Mouse (Mus musculus) hindbrain, embryonic 13.5 days (tissue): Measurements from ENCODE around the gene Lipc. TPM values are rescaled to one million over a fixed set of nuclear protein-coding genes. Genes with fewer than 3 reads are reported as not detected.
"Not testable (repeated sequence)": the region's sequence is repeated elsewhere in the genome, so short reads cannot be mapped to it uniquely, and the experiment has no call there.

ENCODE experiments used
- ATAC-seq: fragments of 200-750 bp; cut with Nextera tagmentation; 2 replicates; pipeline ENCODE4 v1.8.0; 2017; ENCODE audit warnings: moderate TSS enrichment; ENCODE audit not compliant: low FRiP score
- H3K27ac ChIP-seq: fragments of 300-500 bp; sonication (generic); 2 replicates; pipeline ENCODE4 v1.5.1; 2015; ENCODE audit warnings: inconsistent platforms, mild to moderate bottlenecking, moderate library complexity
- H3K27me3 ChIP-seq: fragments of 300-500 bp; sonication (generic); 2 replicates; pipeline ENCODE4 v1.6.1; 2015; ENCODE audit warnings: mild to moderate bottlenecking, inconsistent platforms
- H3K36me3 ChIP-seq: fragments of 300-500 bp; sonication (generic); 2 replicates; pipeline ENCODE4 v1.6.1; 2015; ENCODE audit warnings: mild to moderate bottlenecking, inconsistent platforms
- H3K4me1 ChIP-seq: fragments of 300-500 bp; sonication (generic); replicated peaks from 2 replicates; pipeline ENCODE4 v1.6.1; 2015; ENCODE audit warnings: inconsistent platforms
- H3K4me2 ChIP-seq: fragments of 300-500 bp; sonication (generic); 2 replicates; pipeline ENCODE4 v1.6.1; 2015; ENCODE audit warnings: inconsistent platforms, mild to moderate bottlenecking, moderate library complexity
- H3K4me3 ChIP-seq: fragments of 300-500 bp; sonication (generic); 2 replicates; pipeline ENCODE4 v1.5.1; 2015; ENCODE audit warnings: mild to moderate bottlenecking, inconsistent platforms
- H3K9ac ChIP-seq: fragments of 300-500 bp; sonication (generic); 2 replicates; pipeline ENCODE4 v1.6.1; 2015; ENCODE audit warnings: mild to moderate bottlenecking, inconsistent platforms
- H3K9me3 ChIP-seq: fragments of 300-500 bp; sonication (generic); 2 replicates; pipeline ENCODE4 v1.6.1; 2016; ENCODE audit warnings: inconsistent platforms
- WGBS: fragments of 180-500 bp; shearing (Covaris S2); methylation state at CpG from one replicate; pipeline ENCODE4 v1.1.7; 2015; 5-methylcytosine and 5-hydroxymethylcytosine counted together
- polyA plus RNA-seq: library from polyadenylated mRNA; unstranded; fragments of >200 nt; fragmentation: Nextera tagmentation; extraction: Ambion mirVana; gene quantifications from 2 replicates; pipeline ENCODE4 v1.2.1, GENCODE M21; 2015

Lipc gene
- polyA plus RNA-seq, 1 experiment from 2014 or later = not detected

GRCm38 (mm10) chr9:70872675-70873074 is 79.4 kb downstream of the Lipc start:
- H3K36me3 ChIP-seq = no peaks in the 10 kb centered on the region
- H3K27ac ChIP-seq = no peak overlapping the region
- no peaks in the 10 kb centered on the region for H3K9me3 ChIP-seq
- no peak overlapping the region for H3K4me2 ChIP-seq
- ATAC-seq = no peak
- H3K9ac ChIP-seq = no peak overlapping the region
- no peak overlapping the region for H3K4me3 ChIP-seq
- WGBS = 87% methylated on average over 8 of the region's 8 CpGs
- H3K4me1 ChIP-seq = no peaks in the 10 kb centered on the region
- no peaks in the 10 kb centered on the region for H3K27me3 ChIP-seq

GRCm38 (mm10) chr9:70870326-70870725 is 81.7 kb downstream of the Lipc start:
- Histone ChIP-seq H3K9ac (no peak overlapping the region), H3K36me3 (no peaks in the 10 kb centered on the region), H3K4me3 (no peak overlapping the region), H3K27ac (no peak overlapping the region), H3K9me3 (no peaks in the 10 kb centered on the region), H3K4me1 (no peaks in the 10 kb centered on the region), H3K4me2 (no peak overlapping the region), H3K27me3 (no peaks in the 10 kb centered on the region)
- ATAC-seq = no peak
- 92% methylated on average over 4 of the region's 4 CpGs for WGBS

- Histone ChIP-seq H3K36me3 (no peaks in the 10 kb centered on the region), H3K9ac (no peak overlapping the region), H3K27me3 (no peaks in the 10 kb centered on the region), H3K4me2 (no peak overlapping the region), H3K9me3 (no peaks in the 10 kb centered on the region), H3K4me1 (no peaks in the 10 kb centered on the region), H3K27ac (no peak overlapping the region), H3K4me3 (no peak overlapping the region)
- WGBS = 76% methylated on average over 5 of the region's 5 CpGs
- no peak for ATAC-seq
These were observed 82.7 kb downstream of the Lipc start for GRCm38 (mm10) chr9:70869169-70869873.

- Histone ChIP-seq H3K4me3 (no peak overlapping the region), H3K4me1 (peaks cover 11% of the 10 kb centered on the region), H3K27ac (no peak overlapping the region), H3K9me3 (no peaks in the 10 kb centered on the region), H3K27me3 (no peaks in the 10 kb centered on the region), H3K4me2 (no peak overlapping the region), H3K36me3 (no peaks in the 10 kb centered on the region), H3K9ac (no peak overlapping the region)
- WGBS = 91% methylated on average over 4 of the region's 4 CpGs
- ATAC-seq = no peak
These were observed 84.6 kb downstream of the Lipc start for GRCm38 (mm10) chr9:70867381-70867780.

- Histone ChIP-seq H3K4me3 (no peak overlapping the region), H3K9ac (no peak overlapping the region), H3K9me3 (no peaks in the 10 kb centered on the region), H3K27ac (peak overlapping the region; percentile 15; the same call in 1 of the 2 replicates), H3K27me3 (no peaks in the 10 kb centered on the region), H3K36me3 (no peaks in the 10 kb centered on the region), H3K4me2 (no peak overlapping the region), H3K4me1 (peaks cover 16% of the 10 kb centered on the region)
- 59% methylated on average over 8 of the region's 8 CpGs for WGBS
- no peak for ATAC-seq
These were observed 88.0 kb downstream of the Lipc start for GRCm38 (mm10) chr9:70864039-70864438.

GRCm38 (mm10) chr9:70863299-70863698 is 88.7 kb downstream of the Lipc start:
- H3K27me3 ChIP-seq = no peaks in the 10 kb centered on the region
- 14% methylated on average over 8 of the region's 8 CpGs for whole genome bisulfite sequencing
- H3K9me3 ChIP-seq = no peaks in the 10 kb centered on the region
- H3K9ac ChIP-seq = no peak overlapping the region
- H3K36me3 ChIP-seq = no peaks in the 10 kb centered on the region
- H3K27ac ChIP-seq = no peak overlapping the region
- no peak overlapping the region for H3K4me2 ChIP-seq
- H3K4me1 ChIP-seq = peaks cover 16% of the 10 kb centered on the region
- no peak overlapping the region for H3K4me3 ChIP-seq
- ATAC-seq = no peak

GRCm38 (mm10) chr9:70859233-70859632 is 92.8 kb downstream of the Lipc start:
- no peak overlapping the region for H3K27ac ChIP-seq
- no peaks in the 10 kb centered on the region for H3K36me3 ChIP-seq
- H3K9me3 ChIP-seq = no peaks in the 10 kb centered on the region
- ATAC-seq = no peak
- H3K4me2 ChIP-seq = no peak overlapping the region
- H3K4me3 ChIP-seq = no peak overlapping the region
- no peak overlapping the region for H3K9ac ChIP-seq
- 53% methylated on average over 5 of the region's 5 CpGs for WGBS
- peaks cover 27% of the 10 kb centered on the region for H3K4me1 ChIP-seq
- H3K27me3 ChIP-seq = no peaks in the 10 kb centered on the region

GRCm38 (mm10) chr9:70855868-70856267 is 96.2 kb downstream of the Lipc start:
- H3K9ac ChIP-seq = no peak overlapping the region
- 76% methylated on average over 6 of the region's 6 CpGs for WGBS
- no peak overlapping the region for H3K4me2 ChIP-seq
- H3K4me3 ChIP-seq = no peak overlapping the region
- no peaks in the 10 kb centered on the region for H3K36me3 ChIP-seq
- ATAC-seq = no peak
- no peaks in the 10 kb centered on the region for H3K27me3 ChIP-seq
- peaks cover 22% of the 10 kb centered on the region for H3K4me1 ChIP-seq
- no peaks in the 10 kb centered on the region for H3K9me3 ChIP-seq
- H3K27ac ChIP-seq = no peak overlapping the region

GRCm38 (mm10) chr9:70854950-70855349 is 97.1 kb downstream of the Lipc start:
- 82% methylated on average over 6 of the region's 6 CpGs for WGBS
- Histone ChIP-seq H3K9me3 (no peaks in the 10 kb centered on the region), H3K4me1 (peaks cover 22% of the 10 kb centered on the region), H3K9ac (no peak overlapping the region), H3K27ac (no peak overlapping the region), H3K27me3 (no peaks in the 10 kb centered on the region), H3K36me3 (no peaks in the 10 kb centered on the region), H3K4me2 (no peak overlapping the region), H3K4me3 (no peak overlapping the region)
- no peak for ATAC-seq

GRCm38 (mm10) chr9:70853081-70853480 is 98.9 kb downstream of the Lipc start:
- not testable (repeated sequence) for H3K9me3 ChIP-seq, H3K27ac ChIP-seq, ATAC-seq, H3K27me3 ChIP-seq, H3K4me3 ChIP-seq, H3K9ac ChIP-seq, H3K4me2 ChIP-seq, H3K36me3 ChIP-seq
- WGBS = 92% methylated on average over 15 of the region's 15 CpGs
- H3K4me1 ChIP-seq = peaks cover 21% of the 10 kb centered on the region

- Histone ChIP-seq H3K4me1 (peaks cover 26% of the 10 kb centered on the region), H3K9me3 (no peaks in the 10 kb centered on the region), H3K36me3 (no peaks in the 10 kb centered on the region), H3K27me3 (no peaks in the 10 kb centered on the region), H3K27ac (peak overlapping the region; percentile 71; the same call in 1 of the 2 replicates), H3K4me3 (no peak overlapping the region), H3K9ac (no peak overlapping the region), H3K4me2 (no peak overlapping the region)
- ATAC-seq = peak; percentile 65
- 65% methylated on average over 3 of the region's 3 CpGs for WGBS
These were observed 100.5 kb downstream of the Lipc start for GRCm38 (mm10) chr9:70851533-70851932.

- H3K27me3 ChIP-seq = no peaks in the 10 kb centered on the region
- no peak overlapping the region for H3K27ac ChIP-seq
- 68% methylated on average over 10 of the region's 10 CpGs for WGBS
- H3K9me3 ChIP-seq = no peaks in the 10 kb centered on the region
- no peak overlapping the region for H3K9ac ChIP-seq
- H3K36me3 ChIP-seq = no peaks in the 10 kb centered on the region
- ATAC-seq = no peak
- peaks cover 15% of the 10 kb centered on the region for H3K4me1 ChIP-seq
- no peak overlapping the region for H3K4me3 ChIP-seq
- no peak overlapping the region for H3K4me2 ChIP-seq
These were observed 103.8 kb downstream of the Lipc start for GRCm38 (mm10) chr9:70848135-70848770.

GRCm38 (mm10) chr9:70847627-70848051 is 104.4 kb downstream of the Lipc start:
- no peaks in the 10 kb centered on the region for H3K9me3 ChIP-seq
- H3K36me3 ChIP-seq = no peaks in the 10 kb centered on the region
- H3K4me3 ChIP-seq = no peak overlapping the region
- no peak overlapping the region for H3K4me2 ChIP-seq
- H3K27me3 ChIP-seq = no peaks in the 10 kb centered on the region
- 0 out of 2 replicates have a peak overlapping the region, but pooled peaks have one; percentile 46 for H3K27ac ChIP-seq
- H3K9ac ChIP-seq = no peak overlapping the region
- ATAC-seq = no peak
- 45% methylated on average over 8 of the region's 8 CpGs for WGBS
- peaks cover 15% of the 10 kb centered on the region for H3K4me1 ChIP-seq
